Mouse (Mus musculus): ENCODE measurements around the gene Slc36a4.

Slc36a4 gene

DNA sequence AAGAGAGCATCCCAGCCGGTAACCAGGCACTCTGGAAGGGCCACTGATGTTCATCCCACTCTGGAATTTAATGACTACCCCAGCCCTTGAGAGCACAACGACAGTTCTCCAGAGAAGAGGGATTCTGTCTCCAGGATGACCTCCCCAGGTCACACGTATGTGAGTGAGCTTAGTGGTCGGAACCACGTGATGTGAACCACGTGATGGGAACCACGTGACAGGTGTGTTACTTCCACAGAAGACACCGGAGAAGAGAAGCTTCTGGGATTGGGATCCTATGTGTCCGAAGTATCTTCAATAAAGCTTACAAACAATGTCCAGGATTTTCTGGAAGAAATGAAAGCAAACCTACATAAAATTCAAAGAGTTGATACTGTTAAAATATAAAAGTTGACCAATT, 82.5 kb downstream of the Slc36a4 start:
- DNase-seq (ENCODE audit: extremely low spot score, low read depth, low spot score): no peak

Measured in hindlimb bud, embryonic 11.5 days (tissue).